Mouse (Mus musculus) ES-E14 (cell line): ENCODE data around the gene Col17a1. TPM values are rescaled to one million over a fixed set of nuclear protein-coding genes. Genes with fewer than 3 reads are reported as not detected.

ENCODE experiments used
- DNase-seq: peaks from one replicate; pipeline ENCODE4 v3.0.0-alpha.2; 2013; ENCODE audit warnings: low read depth, low spot score
- H3K27ac ChIP-seq: 2 replicates; pipeline ENCODE4 v1.5.1; 2012; ENCODE audit warnings: low read depth, mild to moderate bottlenecking, low read length, moderate library complexity, mixed read lengths; ENCODE audit not compliant: poor library complexity, insufficient read depth, severe bottlenecking
- H3K36me3 ChIP-seq: 2 replicates; pipeline ENCODE4 v1.6.1; 2012; ENCODE audit warnings: mild to moderate bottlenecking, low read length, moderate library complexity, mixed read lengths; ENCODE audit not compliant: control insufficient read depth, poor library complexity, insufficient read depth, severe bottlenecking
- H3K4me1 ChIP-seq, 2 experiments: fragments of 150-350 bp in 1 of 2; sonication (generic) in 1 of 2; 2 replicates each; pipeline ENCODE4 v1.6.1; 2012; ENCODE audit warnings: low read length in 2 of 2, mild to moderate bottlenecking in 1 of 2, mixed read lengths in 1 of 2; ENCODE audit not compliant: control insufficient read depth in 2 of 2, insufficient read depth in 2 of 2, poor library complexity in 1 of 2
- H3K4me3 ChIP-seq, 2 experiments: fragments of 150-350 bp in 1 of 2; sonication (generic) in 1 of 2; 2 replicates each; pipeline ENCODE4 v1.5.1; 2012; ENCODE audit warnings: low read length in 2 of 2, low read depth in 1 of 2, mild to moderate bottlenecking in 1 of 2, mixed read lengths in 1 of 2; ENCODE audit not compliant: insufficient read depth in 1 of 2, poor library complexity in 1 of 2, severe bottlenecking in 1 of 2
- H3K9ac ChIP-seq: 2 replicates; pipeline ENCODE4 v1.6.1; 2012; ENCODE audit warnings: low read depth, mild to moderate bottlenecking, low read length, mixed read lengths; ENCODE audit not compliant: poor library complexity, insufficient read depth, severe bottlenecking
- H3K9me3 ChIP-seq: fragments of 150-350 bp; sonication (generic); 2 replicates; pipeline ENCODE4 v1.6.1; 2012; ENCODE audit warnings: low read depth, mild to moderate bottlenecking, low read length; ENCODE audit not compliant: control insufficient read depth, insufficient read depth
- CHD2 ChIP-seq: IDR thresholded peaks from 2 replicates; pipeline ENCODE4 v1.6.1; 2014; ENCODE audit warnings: mild to moderate bottlenecking, low read depth, low read length, inconsistent platforms
- HCFC1 ChIP-seq: IDR thresholded peaks from 2 replicates; pipeline ENCODE4 v1.6.1; 2012; ENCODE audit warnings: low read length, inconsistent platforms, borderline replicate concordance; ENCODE audit not compliant: insufficient read depth
- MAFK ChIP-seq: IDR thresholded peaks from 2 replicates; pipeline ENCODE4 v1.6.1; 2014; ENCODE audit warnings: mild to moderate bottlenecking, low read depth, low read length, inconsistent platforms; ENCODE audit not compliant: insufficient read depth
- ZC3H11A ChIP-seq: IDR thresholded peaks from 2 replicates; pipeline ENCODE4 v1.6.1; 2012; ENCODE audit warnings: low read depth, mild to moderate bottlenecking, inconsistent platforms, low read length, borderline replicate concordance
- ZNF384 ChIP-seq: IDR thresholded peaks from 2 replicates; pipeline ENCODE4 v1.6.1; 2012; ENCODE audit warnings: low read depth, low read length, inconsistent platforms
- in situ Hi-C, 2 experiments: fragments of 600-800 bp; cut with MboI; formaldehyde crosslinking; loops; one replicate each; pipeline ENCODE4 v1.15.1; 2025; ENCODE audit warnings: low sequenced_read_pairs in 2 of 2, inconsistent platforms in 1 of 2; ENCODE audit not compliant: unreplicated experiment in 2 of 2
- total RNA-seq: library from RNA; depleted of rRNA; stranded (reverse); fragments of 300-350 nt; gene quantifications from 2 replicates; pipeline ENCODE4 v1.2.3, GENCODE M21; 2012

Gene Col17a1
- total RNA-seq, 1 experiment: 1.5 TPM

DNA sequence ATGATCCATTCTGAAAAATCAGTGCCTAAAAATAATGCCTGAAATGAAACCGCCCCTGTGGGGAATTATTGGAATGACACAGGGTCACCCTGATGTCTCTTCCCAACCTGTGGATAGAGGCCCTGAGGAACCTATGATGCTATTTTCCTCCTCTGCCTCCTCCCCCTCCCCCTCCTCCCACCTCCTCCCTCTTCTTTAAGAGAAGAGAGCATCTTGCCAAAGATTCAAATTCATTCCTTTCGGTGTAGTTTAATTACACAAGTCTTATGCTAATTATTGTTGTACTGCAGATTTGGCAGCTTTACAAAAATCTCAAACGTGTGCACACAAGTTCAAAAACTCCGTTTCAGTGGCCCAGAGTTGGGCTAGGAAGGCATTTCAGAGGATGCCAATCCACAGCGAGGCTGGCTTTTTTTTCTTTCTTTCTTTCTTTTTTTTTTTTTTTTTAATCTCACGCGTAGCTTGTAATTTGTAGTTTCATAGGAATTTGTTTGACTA, 33.8 kb upstream of the Col17a1 start:
- TF ChIP-seq HCFC1: no peak
- TF ChIP-seq CHD2: no peak
- no peak for TF ChIP-seq ZNF384
- no peak for TF ChIP-seq ZC3H11A
- no peak for TF ChIP-seq MAFK
- in situ Hi-C loops: no loop called here
- Histone ChIP-seq H3K9ac (no peak overlapping the region), H3K4me3 (no peak overlapping the region), H3K4me1 (no peaks in the 10 kb centered on the region), H3K36me3 (no peaks in the 10 kb centered on the region), H3K9me3 (no peaks in the 10 kb centered on the region), H3K27ac (no peak overlapping the region)
- no peak for DNase-seq

GRCm38 (mm10) chr19:47724903-47725302, 33.0 kb upstream of the Col17a1 start:
- in situ Hi-C loops: no loop called here
- no peaks in the 10 kb centered on the region for H3K9me3 ChIP-seq
- H3K9ac ChIP-seq: no peak overlapping the region

DNA sequence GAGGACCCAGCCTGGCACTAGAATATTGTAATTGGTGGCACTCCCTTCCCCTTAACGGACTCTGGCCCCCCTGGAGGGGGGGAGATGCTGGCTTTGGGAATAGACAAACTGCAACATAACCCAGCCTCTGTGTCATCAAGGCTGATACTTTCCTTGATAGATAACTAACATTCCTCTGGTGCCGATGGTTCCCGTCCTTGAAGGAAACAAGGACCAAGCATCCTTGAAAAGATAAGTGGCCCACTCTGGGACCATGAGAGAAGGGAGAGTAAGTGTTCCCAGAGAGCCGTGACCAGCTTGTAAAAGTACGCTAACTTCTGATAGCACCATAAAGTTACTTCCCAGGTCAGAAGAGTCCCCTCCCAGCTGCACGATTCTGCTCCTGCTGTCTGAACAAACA, 30.6 kb upstream of the Col17a1 start:
- H3K4me1 ChIP-seq: no peaks in the 10 kb centered on the region
- in situ Hi-C loops: no loop called here
- no peaks in the 10 kb centered on the region for H3K36me3 ChIP-seq
- H3K9ac ChIP-seq: no peak overlapping the region
- H3K27ac ChIP-seq: no peak overlapping the region
- no peak for DNase-seq
- H3K4me3 ChIP-seq: no peak overlapping the region
- no peaks in the 10 kb centered on the region for H3K9me3 ChIP-seq
- TF ChIP-seq ZC3H11A (no peak), MAFK (no peak), CHD2 (no peak), HCFC1 (no peak), ZNF384 (no peak)

More at GRCm38 (mm10) chr19:47724903-47725302, 33.0 kb upstream of the Col17a1 start:
- no peaks in the 10 kb centered on the region for H3K4me1 ChIP-seq
- H3K27ac ChIP-seq: no peak overlapping the region
- no peak for DNase-seq
- no peak for TF ChIP-seq MAFK
- TF ChIP-seq CHD2: no peak
- TF ChIP-seq ZC3H11A: no peak
- no peak for TF ChIP-seq HCFC1
- TF ChIP-seq ZNF384: no peak
- no peak overlapping the region for H3K4me3 ChIP-seq
- H3K36me3 ChIP-seq: no peaks in the 10 kb centered on the region

- in situ Hi-C loops: no loop called here
- Histone ChIP-seq H3K9me3 (no peaks in the 10 kb centered on the region), H3K27ac (no peak overlapping the region), H3K4me3 (no peak overlapping the region), H3K9ac (no peak overlapping the region), H3K4me1 (no peaks in the 10 kb centered on the region), H3K36me3 (no peaks in the 10 kb centered on the region)
- TF ChIP-seq ZC3H11A: no peak
- no peak for TF ChIP-seq ZNF384
- no peak for TF ChIP-seq CHD2
- no peak for TF ChIP-seq MAFK
- TF ChIP-seq HCFC1: no peak
- no peak for DNase-seq
These were observed 27.3 kb upstream of the Col17a1 start for GRCm38 (mm10) chr19:47719147-47719546.

- H3K27ac ChIP-seq: no peak overlapping the region
These were observed 24.2 kb upstream of the Col17a1 start for GRCm38 (mm10) chr19:47716144-47716543.

More at GRCm38 (mm10) chr19:47716144-47716543, 24.2 kb upstream of the Col17a1 start:
- no peak overlapping the region for H3K9ac ChIP-seq
- no peaks in the 10 kb centered on the region for H3K4me1 ChIP-seq
- TF ChIP-seq ZNF384: no peak
- in situ Hi-C loops: no loop called here
- no peaks in the 10 kb centered on the region for H3K36me3 ChIP-seq
- no peaks in the 10 kb centered on the region for H3K9me3 ChIP-seq
- peak; percentile 17 for DNase-seq
- H3K4me3 ChIP-seq: no peak overlapping the region
